Mouse (Mus musculus): ENCODE results near the gene Shank2. TPM values are rescaled to one million over a fixed set of nuclear protein-coding genes. Genes with fewer than 3 reads are reported as not detected.

Shank2 gene
- polyA plus RNA-seq, 1 experiment: 2.4 TPM

- H3K4me3 ChIP-seq (ENCODE audit: low read depth, low read length): no peak overlapping the region
- no peak overlapping the region for H3K27ac ChIP-seq (ENCODE audit: insufficient read depth, low read depth, low read length)
- no peaks in the 10 kb centered on the region for H3K27me3 ChIP-seq (ENCODE audit: control insufficient read depth, insufficient read depth, low read length)
- H3K4me1 ChIP-seq (ENCODE audit: control insufficient read depth, insufficient read depth, insufficient read length, low read length): no peaks in the 10 kb centered on the region
- no peak for TF ChIP-seq CTCF (IDR thresholded peaks at IDR 0.05; ENCODE audit: extremely low read depth, insufficient read length, insufficient replicate concordance, low read depth, low read length)
- TF ChIP-seq POLR2A (IDR thresholded peaks at IDR 0.05; ENCODE audit: low read depth, low read length): no peak
- no peaks in the 10 kb centered on the region for H3K36me3 ChIP-seq (ENCODE audit: control insufficient read depth, insufficient read depth, low read length)
Measured at GRCm38 (mm10) chr7:144336626-144337025, 334.9 kb downstream of the Shank2 start.

DNA sequence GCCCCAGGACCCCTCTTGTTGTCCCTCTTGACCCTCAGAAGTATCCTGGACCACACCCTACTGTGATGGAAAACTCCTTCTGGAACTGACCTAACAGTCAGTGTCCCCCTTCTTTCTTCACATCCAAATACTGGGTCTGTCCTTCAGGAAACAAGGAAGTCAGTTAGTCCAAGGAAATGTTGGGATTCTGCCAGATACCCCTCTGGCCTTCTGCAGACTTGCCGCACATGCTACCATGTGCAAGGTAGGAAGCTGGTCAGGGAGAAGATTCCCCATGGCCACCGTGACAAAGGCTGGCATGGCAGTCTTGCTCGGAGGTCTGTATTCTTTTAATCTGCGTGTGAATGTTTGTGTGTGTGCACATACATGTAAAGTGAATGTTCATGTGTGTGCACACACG, 337.0 kb downstream of the Shank2 start:
- TF ChIP-seq CTCF (IDR thresholded peaks at IDR 0.05; ENCODE audit: extremely low read depth, insufficient read length, insufficient replicate concordance, low read depth, low read length) (no peak), POLR2A (IDR thresholded peaks at IDR 0.05; ENCODE audit: low read depth, low read length) (no peak)
- no peak overlapping the region for H3K4me3 ChIP-seq (ENCODE audit: low read depth, low read length)
- no peaks in the 10 kb centered on the region for H3K4me1 ChIP-seq (ENCODE audit: control insufficient read depth, insufficient read depth, insufficient read length, low read length)
- H3K27ac ChIP-seq (ENCODE audit: insufficient read depth, low read depth, low read length): no peak overlapping the region
- H3K27me3 ChIP-seq (ENCODE audit: control insufficient read depth, insufficient read depth, low read length): no peaks in the 10 kb centered on the region
- 85% methylated on average over 5 of the region's 5 CpGs for WGBS
- no peaks in the 10 kb centered on the region for H3K36me3 ChIP-seq (ENCODE audit: control insufficient read depth, insufficient read depth, low read length)

- Histone ChIP-seq H3K27me3 (ENCODE audit: control insufficient read depth, insufficient read depth, low read length) (no peaks in the 10 kb centered on the region), H3K4me1 (ENCODE audit: control insufficient read depth, insufficient read depth, insufficient read length, low read length) (no peaks in the 10 kb centered on the region), H3K27ac (ENCODE audit: insufficient read depth, low read depth, low read length) (no peak overlapping the region), H3K36me3 (ENCODE audit: control insufficient read depth, insufficient read depth, low read length) (no peaks in the 10 kb centered on the region), H3K4me3 (ENCODE audit: low read depth, low read length) (no peak overlapping the region)
- WGBS: 75% methylated on average over 6 of the region's 6 CpGs
- TF ChIP-seq CTCF (IDR thresholded peaks at IDR 0.05; ENCODE audit: extremely low read depth, insufficient read length, insufficient replicate concordance, low read depth, low read length): no peak
- TF ChIP-seq POLR2A (IDR thresholded peaks at IDR 0.05; ENCODE audit: low read depth, low read length): no peak
Measured at GRCm38 (mm10) chr7:144340376-144340775, 338.6 kb downstream of the Shank2 start.

GRCm38 (mm10) chr7:144366133-144366532, 364.4 kb downstream of the Shank2 start:
- Histone ChIP-seq H3K27ac (ENCODE audit: insufficient read depth, low read depth, low read length) (no peak overlapping the region), H3K4me3 (ENCODE audit: low read depth, low read length) (no peak overlapping the region), H3K27me3 (ENCODE audit: control insufficient read depth, insufficient read depth, low read length) (no peaks in the 10 kb centered on the region), H3K36me3 (ENCODE audit: control insufficient read depth, insufficient read depth, low read length) (no peaks in the 10 kb centered on the region), H3K4me1 (ENCODE audit: control insufficient read depth, insufficient read depth, insufficient read length, low read length) (peaks cover 2% of the 10 kb centered on the region; the same call in 1 of the 2 replicates)
- WGBS: 81% methylated on average over 2 of the region's 2 CpGs
- TF ChIP-seq CTCF (IDR thresholded peaks at IDR 0.05; ENCODE audit: extremely low read depth, insufficient read length, insufficient replicate concordance, low read depth, low read length): no peak
- no peak for TF ChIP-seq POLR2A (IDR thresholded peaks at IDR 0.05; ENCODE audit: low read depth, low read length)

DNA sequence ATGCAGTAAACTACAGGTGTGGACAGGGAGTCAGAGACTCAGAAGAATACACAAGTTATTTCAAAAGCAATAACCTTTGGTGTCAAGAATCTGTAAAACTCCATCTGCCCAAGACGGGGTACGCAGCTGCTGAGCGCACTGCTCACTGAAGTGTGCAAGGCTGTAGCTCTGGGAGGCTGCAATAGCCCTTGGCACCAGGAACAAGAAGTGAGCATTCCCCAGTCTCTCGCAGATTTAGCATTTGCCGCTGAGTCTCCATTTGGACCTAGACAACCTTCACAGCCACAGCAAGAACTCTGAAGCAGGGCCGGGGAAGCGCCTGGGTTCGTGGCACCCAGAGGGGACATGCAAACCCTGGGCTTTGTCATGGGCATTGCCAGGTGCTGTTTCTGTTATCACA, 371.3 kb downstream of the Shank2 start:
- Histone ChIP-seq H3K27ac (ENCODE audit: insufficient read depth, low read depth, low read length) (no peak overlapping the region), H3K36me3 (ENCODE audit: control insufficient read depth, insufficient read depth, low read length) (no peaks in the 10 kb centered on the region), H3K4me1 (ENCODE audit: control insufficient read depth, insufficient read depth, insufficient read length, low read length) (peaks cover 2% of the 10 kb centered on the region; the same call in 1 of the 2 replicates), H3K27me3 (ENCODE audit: control insufficient read depth, insufficient read depth, low read length) (no peaks in the 10 kb centered on the region), H3K4me3 (ENCODE audit: low read depth, low read length) (no peak overlapping the region)
- 94% methylated on average over 8 of the region's 8 CpGs for WGBS
- TF ChIP-seq CTCF (IDR thresholded peaks at IDR 0.05; ENCODE audit: extremely low read depth, insufficient read length, insufficient replicate concordance, low read depth, low read length): no peak
- no peak for TF ChIP-seq POLR2A (IDR thresholded peaks at IDR 0.05; ENCODE audit: low read depth, low read length)

DNA sequence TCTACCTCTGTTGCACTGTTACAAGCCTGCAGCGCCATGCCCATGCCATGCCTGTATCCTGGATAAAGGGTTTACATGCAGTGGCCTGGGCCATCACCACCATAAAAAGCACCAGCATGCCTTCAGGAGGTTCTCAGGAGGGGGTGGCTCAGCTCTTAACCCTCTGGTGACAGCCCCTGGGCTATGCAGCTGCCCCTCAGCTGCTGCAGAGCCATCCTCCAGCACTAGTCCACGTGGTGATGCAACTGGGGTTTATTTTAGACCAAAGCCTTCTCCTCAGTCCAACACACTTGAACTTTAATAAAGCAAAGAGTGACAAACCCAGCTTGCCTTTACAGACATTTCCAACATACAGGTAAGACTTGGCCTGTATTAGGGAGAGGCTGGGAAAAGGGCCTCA, 373.8 kb downstream of the Shank2 start:
- H3K4me3 ChIP-seq (ENCODE audit: low read depth, low read length): no peak overlapping the region
- no peak for TF ChIP-seq POLR2A (IDR thresholded peaks at IDR 0.05; ENCODE audit: low read depth, low read length)
- no peak for TF ChIP-seq CTCF (IDR thresholded peaks at IDR 0.05; ENCODE audit: extremely low read depth, insufficient read length, insufficient replicate concordance, low read depth, low read length)
- H3K27me3 ChIP-seq (ENCODE audit: control insufficient read depth, insufficient read depth, low read length): no peaks in the 10 kb centered on the region
- H3K4me1 ChIP-seq (ENCODE audit: control insufficient read depth, insufficient read depth, insufficient read length, low read length): no peaks in the 10 kb centered on the region
- no peak overlapping the region for H3K27ac ChIP-seq (ENCODE audit: insufficient read depth, low read depth, low read length)
- no peaks in the 10 kb centered on the region for H3K36me3 ChIP-seq (ENCODE audit: control insufficient read depth, insufficient read depth, low read length)
- 72% methylated on average over 2 of the region's 2 CpGs for WGBS

DNA sequence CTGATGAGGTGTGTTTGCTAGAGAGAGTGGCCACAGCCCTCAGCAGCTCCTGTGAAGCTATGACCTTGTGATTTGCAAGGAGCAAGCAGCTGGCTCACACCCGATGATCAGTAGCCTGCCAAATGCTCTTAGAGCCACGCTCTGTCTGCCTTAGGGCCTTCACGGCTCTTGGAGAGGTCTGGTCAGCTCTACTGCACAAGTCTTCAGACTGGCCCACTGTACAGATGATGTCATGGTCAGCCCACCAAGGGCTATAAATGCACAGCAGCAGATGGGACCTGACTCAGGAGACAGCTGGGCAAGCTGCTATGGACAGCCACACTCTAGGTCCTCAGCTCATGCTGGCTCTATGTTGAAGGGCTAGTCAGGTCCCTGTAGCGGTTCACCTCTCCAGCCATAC, 376.5 kb downstream of the Shank2 start:
- Histone ChIP-seq H3K36me3 (ENCODE audit: control insufficient read depth, insufficient read depth, low read length) (no peaks in the 10 kb centered on the region), H3K27me3 (ENCODE audit: control insufficient read depth, insufficient read depth, low read length) (no peaks in the 10 kb centered on the region), H3K27ac (ENCODE audit: insufficient read depth, low read depth, low read length) (no peak overlapping the region), H3K4me1 (ENCODE audit: control insufficient read depth, insufficient read depth, insufficient read length, low read length) (no peaks in the 10 kb centered on the region), H3K4me3 (ENCODE audit: low read depth, low read length) (no peak overlapping the region)
- whole genome bisulfite sequencing: 69% methylated on average over 4 of the region's 4 CpGs
- TF ChIP-seq POLR2A (IDR thresholded peaks at IDR 0.05; ENCODE audit: low read depth, low read length) (no peak), CTCF (IDR thresholded peaks at IDR 0.05; ENCODE audit: extremely low read depth, insufficient read length, insufficient replicate concordance, low read depth, low read length) (no peak)

Data from small intestine, adult 2 months (tissue).